Mouse (Mus musculus) CH12.LX (cell line): Measurements from ENCODE around the gene Macf1. TPM values are rescaled to one million over a fixed set of nuclear protein-coding genes. Genes with fewer than 3 reads are reported as not detected.

Experiments used
- DNase-seq: peaks from one replicate; pipeline ENCODE4 v3.0.0-alpha.2; 2013; ENCODE audit errors: extremely low read depth
- H3K27ac ChIP-seq: 2 replicates; pipeline ENCODE4 v1.5.1; 2012; ENCODE audit warnings: low read depth, mild to moderate bottlenecking, control low read depth, moderate library complexity; ENCODE audit not compliant: insufficient read depth
- H3K27me3 ChIP-seq: replicated peaks from 2 replicates; pipeline ENCODE3; 2012; ENCODE audit warnings: inconsistent platforms
- H3K36me3 ChIP-seq, 2 experiments: replicated peaks in 1 of 2; 2 replicates each; pipeline versions ENCODE3 to v1.6.1; 2012; ENCODE audit warnings: inconsistent platforms in 1 of 2, low read length in 1 of 2, mild to moderate bottlenecking in 1 of 2, mixed read lengths in 1 of 2, moderate library complexity in 1 of 2; ENCODE audit not compliant: control insufficient read depth in 1 of 2, insufficient read depth in 1 of 2
- H3K4me1 ChIP-seq, 2 experiments: 2 replicates each; pipeline ENCODE4 v1.6.1; 2012; ENCODE audit warnings: inconsistent platforms in 1 of 2, moderate library complexity in 1 of 2; ENCODE audit not compliant: insufficient read depth in 2 of 2, control insufficient read depth in 1 of 2
- H3K4me2 ChIP-seq: 2 replicates; pipeline ENCODE4 v1.6.1; 2012; ENCODE audit warnings: low read depth, mild to moderate bottlenecking, control low read depth; ENCODE audit not compliant: poor library complexity, insufficient read depth, severe bottlenecking
- H3K4me3 ChIP-seq, 3 experiments: fragments of 150-350 bp in 1 of 3; sonication (generic) in 1 of 3; replicated peaks in 1 of 3; 2 replicates each; pipeline versions ENCODE3 to v1.5.1; 2011 to 2012; ENCODE audit warnings: low read depth in 2 of 3, low read length in 2 of 3, mild to moderate bottlenecking in 2 of 3, moderate library complexity in 2 of 3, control low read depth in 1 of 3, improper control_type of control experiment in 1 of 3, inconsistent platforms in 1 of 3, mixed read lengths in 1 of 3; ENCODE audit not compliant: poor library complexity in 1 of 3
- H3K79me2 ChIP-seq: replicated peaks from 2 replicates; pipeline ENCODE4 v1.6.1; 2012; ENCODE audit warnings: mild to moderate bottlenecking, moderate library complexity; ENCODE audit not compliant: control insufficient read depth, poor library complexity, insufficient read depth, severe bottlenecking; ENCODE audit errors: extremely low read depth
- H3K9ac ChIP-seq: 2 replicates; pipeline ENCODE4 v1.6.1; 2012; ENCODE audit warnings: low read depth, mild to moderate bottlenecking, control low read depth, moderate library complexity; ENCODE audit not compliant: insufficient read depth
- H3K9me3 ChIP-seq: replicated peaks from 2 replicates; pipeline ENCODE3; 2012; ENCODE audit warnings: low read length, inconsistent platforms, mixed read lengths
- BHLHE40 ChIP-seq: IDR thresholded peaks from 2 replicates; pipeline ENCODE4 v1.6.1; 2011; ENCODE audit warnings: mild to moderate bottlenecking, low read depth, low read length, improper control_type of control experiment
- CHD1 ChIP-seq: IDR thresholded peaks from 2 replicates; pipeline ENCODE4 v1.6.1; 2012; ENCODE audit warnings: low read depth, low read length, improper control_type of control experiment, inconsistent platforms
- CHD2 ChIP-seq: IDR thresholded peaks from 2 replicates; pipeline ENCODE4 v1.6.1; 2011; ENCODE audit warnings: low read length, improper control_type of control experiment
- CTCF ChIP-seq, 2 experiments: IDR thresholded peaks in 1 of 2; conservative IDR thresholded peaks in 1 of 2; 2 replicates each; pipeline ENCODE4 v1.5.1; 2011 to 2012; ENCODE audit warnings: low read depth in 2 of 2, low read length in 2 of 2, improper control_type of control experiment in 1 of 2, inconsistent platforms in 1 of 2, mild to moderate bottlenecking in 1 of 2, moderate library complexity in 1 of 2
- E2F4 ChIP-seq: IDR thresholded peaks from 2 replicates; pipeline ENCODE4 v1.6.1; 2011; ENCODE audit warnings: low read depth, low read length, improper control_type of control experiment; ENCODE audit not compliant: insufficient replicate concordance
- ELF1 ChIP-seq: IDR thresholded peaks from 2 replicates; pipeline ENCODE4 v1.6.1; 2014; ENCODE audit warnings: low read depth, mild to moderate bottlenecking, inconsistent platforms, low read length, improper control_type of control experiment
- EP300 ChIP-seq: IDR thresholded peaks from 2 replicates; pipeline ENCODE4 v1.6.1; 2011; ENCODE audit warnings: low read length, improper control_type of control experiment
- GABPA ChIP-seq: IDR thresholded peaks from 2 replicates; pipeline ENCODE4 v1.6.1; 2012; ENCODE audit warnings: low read depth, low read length, improper control_type of control experiment, inconsistent platforms; ENCODE audit not compliant: insufficient replicate concordance
- HCFC1 ChIP-seq: IDR thresholded peaks from 2 replicates; pipeline ENCODE4 v1.6.1; 2012; ENCODE audit warnings: low read depth, mild to moderate bottlenecking, inconsistent platforms, low read length, improper control_type of control experiment
- IRF4 ChIP-seq: IDR thresholded peaks from 2 replicates; pipeline ENCODE4 v1.6.1; 2014; ENCODE audit warnings: low read depth, mild to moderate bottlenecking, inconsistent platforms, low read length, improper control_type of control experiment
- JUN ChIP-seq: IDR thresholded peaks from 2 replicates; pipeline ENCODE4 v1.6.1; 2011; ENCODE audit warnings: low read depth, mild to moderate bottlenecking, low read length, improper control_type of control experiment, moderate library complexity; ENCODE audit not compliant: insufficient read depth
- JUND ChIP-seq: conservative IDR thresholded peaks from 2 replicates; pipeline ENCODE4 v1.6.1; 2011; ENCODE audit warnings: low read depth, low read length, improper control_type of control experiment
- MAFK ChIP-seq: IDR thresholded peaks from 2 replicates; pipeline ENCODE4 v1.6.1; 2011; ENCODE audit warnings: low read length, improper control_type of control experiment; ENCODE audit not compliant: insufficient replicate concordance
- MEF2A ChIP-seq: IDR thresholded peaks from 2 replicates; pipeline ENCODE4 v1.6.1; 2014; ENCODE audit warnings: low read depth, mild to moderate bottlenecking, inconsistent platforms, low read length, improper control_type of control experiment, borderline replicate concordance
- MXI1 ChIP-seq: IDR thresholded peaks from 2 replicates; pipeline ENCODE4 v1.6.1; 2011; ENCODE audit warnings: mild to moderate bottlenecking, low read depth, low read length, improper control_type of control experiment
- MYC ChIP-seq: IDR thresholded peaks from 2 replicates; pipeline ENCODE4 v1.6.1; 2011; ENCODE audit warnings: low read depth, mild to moderate bottlenecking, improper control_type of control experiment, low read length
- NRF1 ChIP-seq: IDR thresholded peaks from 2 replicates; pipeline ENCODE4 v1.6.1; 2014; ENCODE audit warnings: low read depth, mild to moderate bottlenecking, inconsistent platforms, low read length, improper control_type of control experiment, moderate library complexity
- PAX5 ChIP-seq: IDR thresholded peaks from 2 replicates; pipeline ENCODE4 v1.6.1; 2012; ENCODE audit warnings: low read length, inconsistent platforms, mixed read lengths
- POLR2A ChIP-seq: IDR thresholded peaks from 2 replicates; pipeline ENCODE4 v1.6.1; 2011; ENCODE audit warnings: low read depth, mild to moderate bottlenecking, improper control_type of control experiment, low read length
- POLR2AphosphoS2 ChIP-seq: IDR thresholded peaks from 2 replicates; pipeline ENCODE4 v1.6.1; 2011; ENCODE audit warnings: low read depth, low read length, improper control_type of control experiment
- RCOR1 ChIP-seq: conservative IDR thresholded peaks from 2 replicates; pipeline ENCODE4 v1.6.1; 2012; ENCODE audit warnings: low read depth, mild to moderate bottlenecking, inconsistent platforms, low read length, improper control_type of control experiment
- SIN3A ChIP-seq: IDR thresholded peaks from 2 replicates; pipeline ENCODE4 v1.6.1; 2012; ENCODE audit warnings: low read length, improper control_type of control experiment, inconsistent platforms
- TBP ChIP-seq: conservative IDR thresholded peaks from 2 replicates; pipeline ENCODE4 v1.6.1; 2011; ENCODE audit warnings: low read depth, low read length, improper control_type of control experiment
- TCF12 ChIP-seq: IDR thresholded peaks from 2 replicates; pipeline ENCODE4 v1.6.1; 2014; ENCODE audit warnings: low read depth, mild to moderate bottlenecking, inconsistent platforms, low read length, improper control_type of control experiment
- USF1 ChIP-seq: IDR thresholded peaks from 2 replicates; pipeline ENCODE4 v1.6.1; 2014; ENCODE audit warnings: low read depth, mild to moderate bottlenecking, inconsistent platforms, low read length, improper control_type of control experiment
- ZC3H11A ChIP-seq: IDR thresholded peaks from 2 replicates; pipeline ENCODE4 v1.6.1; 2012; ENCODE audit warnings: low read depth, mild to moderate bottlenecking, inconsistent platforms, low read length, improper control_type of control experiment
- ZKSCAN1 ChIP-seq: IDR thresholded peaks from 2 replicates; pipeline ENCODE4 v1.6.1; 2012; ENCODE audit warnings: low read depth, inconsistent platforms, low read length, improper control_type of control experiment, borderline replicate concordance
- ZMIZ1 ChIP-seq: IDR thresholded peaks from 2 replicates; pipeline ENCODE4 v1.6.1; 2012; ENCODE audit warnings: low read depth, mild to moderate bottlenecking, inconsistent platforms, low read length, improper control_type of control experiment
- ZNF384 ChIP-seq: IDR thresholded peaks from 2 replicates; pipeline ENCODE4 v1.6.1; 2012; ENCODE audit warnings: low read depth, low read length, improper control_type of control experiment, inconsistent platforms
- dilution Hi-C: fragments of 300-500 bp; cut with MboI; formaldehyde crosslinking; loops from 2 replicates; pipeline ENCODE4 v1.14.3; 2020; ENCODE audit warnings: low sequenced_read_pairs; ENCODE audit not compliant: extremely low pct_unique_long_range_greater_than_20kb, extremely low pct_ligation_motif_present
- in situ Hi-C: fragments of 300-500 bp; cut with MboI; formaldehyde crosslinking; loops from 3 replicates; pipeline ENCODE4 v1.14.3; 2019; ENCODE audit warnings: low sequenced_read_pairs, low pct_ligation_motif_present, low pct_unique_long_range_greater_than_20kb, mixed read lengths
- polyA plus RNA-seq: library from polyadenylated mRNA; unstranded; fragments of >175 nt; gene quantifications from 2 replicates; pipeline ENCODE4 v1.2.1, GENCODE M21; 2012; ENCODE audit warnings: low read depth; ENCODE audit not compliant: insufficient read length
- total RNA-seq, 2 experiments: library from RNA; depleted of rRNA; stranded (reverse); fragments of 300-350 nt in 1 of 2; fragments of >200 nt in 1 of 2; gene quantifications; 2 replicates each; pipeline ENCODE4 v1.2.3; 2012 to 2014

Macf1 gene
- total and polyA plus RNA-seq, 3 experiments = 63.3 to 93.3 (median 77.8) TPM

GRCm38 (mm10) chr4:123577469-123578088, 106.6 kb downstream of the Macf1 start:
- Histone ChIP-seq H3K27me3 (no peaks in the 10 kb centered on the region), H3K4me1 (peaks cover 5 to 43% of the 10 kb centered on the region in 2 experiments; a peak in 3 of 4 replicates), H3K36me3 (no peaks in the 10 kb centered on the region), H3K4me2 (peak overlapping the region; percentile 67; the same call in 1 of the 2 replicates), H3K79me2 (0 out of 2 replicates have a peak, but pooled peaks cover 3% of the 10 kb centered on the region), H3K27ac (peak overlapping the region; percentile 20; the same call in 1 of the 2 replicates), H3K9ac (peak overlapping the region; percentile 48), H3K9me3 (no peaks in the 10 kb centered on the region), H3K4me3 (no peak overlapping the region)
- dilution Hi-C loops = no loop called here
- TF ChIP-seq ELF1 = peak; percentile 52
- TF ChIP-seq E2F4 = no peak
- no peak for TF ChIP-seq TBP
- TF ChIP-seq USF1 = no peak
- TF ChIP-seq POLR2A = no peak
- in situ Hi-C loops = loop anchor here (5.0 kb wide), 1 partner anchor 40 kb away; no protein-coding TSS in a partner anchor
- DNase-seq = no peak

- Histone ChIP-seq H3K27me3 (no peaks in the 10 kb centered on the region), H3K4me1 (peaks cover 5 to 70% of the 10 kb centered on the region in 2 experiments; a peak in 3 of 4 replicates), H3K9ac (peak overlapping the region; percentile 62), H3K36me3 (no peaks in the 10 kb centered on the region), H3K79me2 (peaks cover 31% of the 10 kb centered on the region), H3K27ac (peak overlapping the region; percentile 91), H3K9me3 (no peaks in the 10 kb centered on the region), H3K4me3 (peak overlapping the region; percentile 55 to 84 (median 61)), H3K4me2 (peak overlapping the region; percentile 48)
- dilution Hi-C loops (no loop called here), in situ Hi-C loops (no loop called here)
- DNase-seq = peak; percentile 72
- TF ChIP-seq IRF4 (peak; percentile 74), SIN3A (no peak; the same call in 1 of the 2 replicates), NRF1 (no peak), EP300 (peak; percentile 75), CHD1 (peak; percentile 79), HCFC1 (no peak), MAFK (no peak), ELF1 (peak; percentile 57), ZMIZ1 (0 out of 2 replicates have a peak, but pooled peaks have one; percentile 20), USF1 (no peak), ZNF384 (peak; percentile 5; the same call in 1 of the 2 replicates), MEF2A (peak; percentile 97), CHD2 (peak; percentile 86), RCOR1 (no peak), CTCF (conservative IDR thresholded peaks at IDR 0.05 in 1 of 2, IDR thresholded peaks at IDR 0.05 in 1 of 2; ENCODE audit: low read depth in 2 of 2, low read length in 2 of 2) (no peak), MXI1 (no peak), JUN (peak; percentile 48; the same call in 1 of the 2 replicates), PAX5 (no peak), JUND (0 out of 2 replicates have a peak, but pooled peaks have one; percentile 14), TCF12 (peak; percentile 86), ZKSCAN1 (no peak), MYC (0 out of 2 replicates have a peak, but pooled peaks have one; percentile 28), BHLHE40 (peak; percentile 64), POLR2AphosphoS2 (no peak), GABPA (no peak), POLR2A (peak; percentile 59), ZC3H11A (no peak)
Measured at GRCm38 (mm10) chr4:123572434-123573336, 111.5 kb downstream of the Macf1 start.
